Mouse (Mus musculus) ES-E14 (cell line): ENCODE measurements at regions not wholly inside any gene's neighbourhood (a gene's known extent, or its start where the extent isn't known, plus 50 kb on each side); places are given as distances from the start of the nearest gene placed in this dataset.

Source experiments
- ZC3H11A ChIP-seq: IDR thresholded peaks from 2 replicates; pipeline ENCODE4 v1.6.1; 2012; ENCODE audit warnings: low read depth, mild to moderate bottlenecking, inconsistent platforms, low read length, borderline replicate concordance
- ZNF384 ChIP-seq: IDR thresholded peaks from 2 replicates; pipeline ENCODE4 v1.6.1; 2012; ENCODE audit warnings: low read depth, low read length, inconsistent platforms

- no peak for TF ChIP-seq ZNF384
- TF ChIP-seq ZC3H11A = no peak
Measured at GRCm38 (mm10) chr15:3668863-3669262, 85.6 kb upstream of the Ghr start.
